In genomic region chr4:96705281-96705951, GRCm38 (mm10) we compare ENCODE assay signal across 10 mouse cellular contexts. TPM values are rescaled to one million over a fixed set of nuclear protein-coding genes. Genes with fewer than 3 reads are reported as not detected.
DNase-seq lines count a peak whose midpoint lies in the region; ATAC-seq and TF ChIP-seq lines count a peak whose summit lies in the region.
"Had no signal": no experiment of that assay in that cellular context is flagged by ENCODE, and none has a peak within 500 bp of the region (broad histone marks: within the 10 kb centered on the region; RNA-seq: fewer than 3 reads in every experiment).

No protein-coding gene starts in this region.

- no peak overlapping the region for H3K4me3 ChIP-seq in forebrain, embryonic 14.5 days (ENCODE audit: low read depth, low read length)
- H3K4me3 ChIP-seq in hindbrain, postnatal 0 days (ENCODE audit: low read length): no peak overlapping the region
- H3K4me3 ChIP-seq: embryonic facial prominence, embryonic 15.5 days had no signal

- no peak overlapping the region for H3K4me2 ChIP-seq in forebrain, embryonic 14.5 days (ENCODE audit: low read length)
- H3K4me2 ChIP-seq in hindbrain, postnatal 0 days (ENCODE audit: low read depth, low read length): no peak overlapping the region
- H3K4me2 ChIP-seq: embryonic facial prominence, embryonic 15.5 days had no signal

- ATAC-seq in forebrain, embryonic 14.5 days: peak; percentile 34
- ATAC-seq in hindbrain, postnatal 0 days: peak; percentile 75

- H3K9me3 ChIP-seq in forebrain, embryonic 14.5 days (replicated peaks; ENCODE audit: control insufficient read depth, low read length): no peaks in the 10 kb centered on the region
- H3K9me3 ChIP-seq in hindbrain, postnatal 0 days (ENCODE audit: low read length): no peaks in the 10 kb centered on the region
- H3K9me3 ChIP-seq: embryonic facial prominence, embryonic 15.5 days had no signal

- H3K36me3 ChIP-seq in forebrain, embryonic 14.5 days (ENCODE audit: control insufficient read depth, insufficient read depth, low read length): no peaks in the 10 kb centered on the region
- H3K36me3 ChIP-seq in hindbrain, postnatal 0 days (ENCODE audit: insufficient read depth, low read length): no peaks in the 10 kb centered on the region
- H3K36me3 ChIP-seq: embryonic facial prominence, embryonic 15.5 days had no signal

- intact Hi-C loops in left cerebral cortex, postnatal 4 days (cut with DNase I): loop anchor here (10.0 kb wide), 1 partner anchor 1039 kb away; no protein-coding TSS in a partner anchor

- no peak overlapping the region for H3K27ac ChIP-seq in forebrain, embryonic 14.5 days (ENCODE audit: low read depth, low read length)
- H3K27ac ChIP-seq in hindbrain, postnatal 0 days: peak overlapping the region; percentile 32; the same call in 1 of the 2 replicates
- H3K27ac ChIP-seq: embryonic facial prominence, embryonic 15.5 days; macrophage had no signal

- TF ChIP-seq POLR2A in brain, embryonic 14.5 days (IDR thresholded peaks at IDR 0.05; ENCODE audit: borderline replicate concordance, extremely low read depth, insufficient read depth, insufficient read length, poor library complexity, severe bottlenecking): no peak

- 51% methylated on average over 2 of the region's 2 CpGs for WGBS in forebrain, embryonic 14.5 days
- 42% methylated on average over 2 of the region's 2 CpGs for WGBS in hindbrain, postnatal 0 days

- no peak overlapping the region for H3K9ac ChIP-seq in forebrain, embryonic 14.5 days (ENCODE audit: low read length)
- H3K9ac ChIP-seq in hindbrain, postnatal 0 days (replicated peaks; ENCODE audit: low read length): no peak overlapping the region
- H3K9ac ChIP-seq: embryonic facial prominence, embryonic 15.5 days had no signal

- no peaks in the 10 kb centered on the region for H3K27me3 ChIP-seq in forebrain, embryonic 14.5 days (replicated peaks; ENCODE audit: control insufficient read depth, insufficient read depth, low read length)
- H3K27me3 ChIP-seq in hindbrain, postnatal 0 days (ENCODE audit: insufficient read depth, low read length): no peaks in the 10 kb centered on the region
- H3K27me3 ChIP-seq: embryonic facial prominence, embryonic 15.5 days had no signal

- H3K4me1 ChIP-seq in forebrain, embryonic 14.5 days (ENCODE audit: control insufficient read depth, insufficient read depth, low read length): no peaks in the 10 kb centered on the region
- no peaks in the 10 kb centered on the region for H3K4me1 ChIP-seq in hindbrain, postnatal 0 days (ENCODE audit: insufficient read depth, low read length)
- H3K4me1 ChIP-seq: embryonic facial prominence, embryonic 15.5 days had no signal

- peak; percentile 36 for DNase-seq in thymus, postnatal 4 days
- DNase-seq in thymus, postnatal 36 days: no peak
- DNase-seq in brain, embryonic 14.5 days (ENCODE audit: low read depth): peak; percentile 85
- peak; percentile 84 for DNase-seq in forebrain, embryonic 14.5 days (ENCODE audit: low spot score)
- DNase-seq in hindbrain, postnatal 0 days (ENCODE audit: low spot score): peak; percentile 89
- DNase-seq in left cerebral cortex, postnatal 4 days: peak; percentile 67
- DNase-seq in retina, embryonic 14.5 days (ENCODE audit: low spot score): peak; percentile 79
- no peak for DNase-seq in MN1 (ENCODE audit: low spot score)

- TF ChIP-seq CTCF in brain, embryonic 14.5 days (IDR thresholded peaks at IDR 0.05; ENCODE audit: borderline replicate concordance, extremely low read depth, insufficient read depth, insufficient read length): peak; percentile 69; the same call in 1 of the 2 replicates
- peak; percentile 83 for TF ChIP-seq CTCF in hindbrain, postnatal 0 days (IDR thresholded peaks at IDR 0.05; ENCODE audit: low read depth)

RNA-seq across cellular contexts. Expression of gene Cyp2j5, which starts 41.5 kb away (rescaled TPM):
- not detected in 2 replicates for polyA plus RNA-seq in brain, embryonic 14.5 days (2012; rRNA removed)
- not detected in 2 replicates for polyA plus RNA-seq in forebrain, embryonic 14.5 days (2014; fragmentation: Nextera tagmentation; extraction: Ambion mirVana)
- total RNA-seq in hindbrain, postnatal 0 days (2014; rRNA removed): not detected in 2 replicates
- polyA plus RNA-seq in hindbrain, postnatal 0 days (2015; fragmentation: Nextera tagmentation; extraction: Ambion mirVana): not detected in 2 replicates
- not detected for total RNA-seq in left cerebral cortex, postnatal 4 days (2021)
- polyA plus RNA-seq: embryonic facial prominence, embryonic 15.5 days; macrophage had no signal

Comparison
In these comparisons a context has a peak if more than half of its experiments do, and no peak if none do; other contexts are left out.
1. DNase-seq: peak in thymus, postnatal 4 days (single experiment), brain, embryonic 14.5 days (single experiment), forebrain, embryonic 14.5 days (single experiment), hindbrain, postnatal 0 days (single experiment), left cerebral cortex, postnatal 4 days (single experiment) and retina, embryonic 14.5 days (single experiment); none in thymus, postnatal 36 days (0 of 2) and MN1 (single experiment).